Mouse (Mus musculus) E14TG2a.4 (cell line): ENCODE results near the gene Psap.

Experiments used
- H3K27me3 ChIP-seq: 2 replicates; pipeline ENCODE4 v1.6.1; 2014; ENCODE audit warnings: low read length, control low read depth; ENCODE audit not compliant: insufficient read depth
- H3K36me3 ChIP-seq: 2 replicates; pipeline ENCODE4 v1.6.1; 2014; ENCODE audit warnings: low read length, control low read depth; ENCODE audit not compliant: insufficient read depth
- H3K4me1 ChIP-seq: replicated peaks from 2 replicates; pipeline ENCODE4 v1.6.1; 2014; ENCODE audit warnings: low read depth, low read length, control low read depth
- H3K4me3 ChIP-seq: replicated peaks from 2 replicates; pipeline ENCODE4 v1.5.1; 2014; ENCODE audit warnings: mild to moderate bottlenecking, low read length
- H3K9me3 ChIP-seq: 2 replicates; pipeline ENCODE4 v1.6.1; 2014; ENCODE audit warnings: low read length, control low read depth
- CTCF ChIP-seq: conservative IDR thresholded peaks from 2 replicates; pipeline ENCODE4 v1.5.1; 2014; ENCODE audit warnings: low read length
- NANOG ChIP-seq: IDR thresholded peaks from 2 replicates; pipeline ENCODE4 v1.6.1; 2014; ENCODE audit warnings: borderline replicate concordance, low read length, mixed read lengths
- POU5F1 ChIP-seq: IDR thresholded peaks from 2 replicates; pipeline ENCODE4 v1.6.1; 2014; ENCODE audit warnings: low read length, borderline replicate concordance

The Psap gene

DNA sequence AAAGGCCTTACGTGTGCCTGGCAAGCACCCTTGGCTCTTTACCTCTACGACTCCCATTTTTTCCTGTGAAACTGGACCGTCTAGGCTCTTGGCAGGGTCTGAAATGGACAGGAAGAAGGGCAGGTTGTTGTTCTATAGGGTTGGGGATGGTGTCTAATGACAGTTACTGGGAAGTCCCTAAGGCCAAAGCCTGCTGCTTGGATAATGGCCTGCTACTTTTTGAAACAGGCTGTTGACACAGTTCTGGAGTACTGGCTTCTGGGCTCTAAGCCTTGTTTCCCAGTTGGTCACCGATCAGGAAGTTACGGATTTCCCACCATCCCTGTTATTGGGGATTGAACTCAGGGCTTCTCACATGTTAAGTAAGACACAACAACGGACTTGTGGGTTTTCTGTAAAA lies 2.9 kb downstream of the Psap start:
- no peak overlapping the region for H3K4me3 ChIP-seq
- H3K4me1 ChIP-seq = peaks cover 83% of the 10 kb centered on the region
- no peaks in the 10 kb centered on the region for H3K9me3 ChIP-seq
- TF ChIP-seq CTCF = no peak
- TF ChIP-seq NANOG = no peak
- no peak for TF ChIP-seq POU5F1
- H3K27me3 ChIP-seq = peaks cover 3% of the 10 kb centered on the region; the same call in 1 of the 2 replicates
- peaks cover 27% of the 10 kb centered on the region for H3K36me3 ChIP-seq

DNA sequence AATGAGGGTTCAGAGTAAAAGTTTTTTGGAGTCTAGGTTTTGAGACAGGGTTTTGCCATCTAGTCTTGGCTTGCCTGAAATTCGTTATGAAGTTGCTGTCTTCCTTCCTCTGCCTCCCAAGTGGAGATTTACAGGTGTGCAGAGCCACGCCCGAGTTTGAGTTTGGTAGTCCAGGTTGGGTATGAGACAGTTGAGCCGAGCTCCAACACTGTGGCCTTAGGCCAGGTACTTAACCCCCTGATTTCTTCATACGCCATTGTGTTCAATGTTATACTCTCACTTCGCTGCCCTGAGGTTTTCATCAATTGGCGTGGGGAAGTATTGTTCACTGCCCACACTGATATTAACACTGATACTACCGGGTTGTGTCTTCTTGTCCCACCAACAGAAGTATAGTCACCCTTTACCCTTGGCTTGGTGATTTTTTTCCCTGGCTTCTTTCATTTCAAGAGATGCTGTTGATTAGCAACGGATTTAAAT lies 4.2 kb downstream of the Psap start:
- Histone ChIP-seq H3K9me3 (no peaks in the 10 kb centered on the region), H3K4me1 (peaks cover 86% of the 10 kb centered on the region), H3K27me3 (no peaks in the 10 kb centered on the region), H3K36me3 (peaks cover 39% of the 10 kb centered on the region), H3K4me3 (no peak overlapping the region)
- TF ChIP-seq POU5F1 = no peak
- TF ChIP-seq CTCF = no peak

DNA sequence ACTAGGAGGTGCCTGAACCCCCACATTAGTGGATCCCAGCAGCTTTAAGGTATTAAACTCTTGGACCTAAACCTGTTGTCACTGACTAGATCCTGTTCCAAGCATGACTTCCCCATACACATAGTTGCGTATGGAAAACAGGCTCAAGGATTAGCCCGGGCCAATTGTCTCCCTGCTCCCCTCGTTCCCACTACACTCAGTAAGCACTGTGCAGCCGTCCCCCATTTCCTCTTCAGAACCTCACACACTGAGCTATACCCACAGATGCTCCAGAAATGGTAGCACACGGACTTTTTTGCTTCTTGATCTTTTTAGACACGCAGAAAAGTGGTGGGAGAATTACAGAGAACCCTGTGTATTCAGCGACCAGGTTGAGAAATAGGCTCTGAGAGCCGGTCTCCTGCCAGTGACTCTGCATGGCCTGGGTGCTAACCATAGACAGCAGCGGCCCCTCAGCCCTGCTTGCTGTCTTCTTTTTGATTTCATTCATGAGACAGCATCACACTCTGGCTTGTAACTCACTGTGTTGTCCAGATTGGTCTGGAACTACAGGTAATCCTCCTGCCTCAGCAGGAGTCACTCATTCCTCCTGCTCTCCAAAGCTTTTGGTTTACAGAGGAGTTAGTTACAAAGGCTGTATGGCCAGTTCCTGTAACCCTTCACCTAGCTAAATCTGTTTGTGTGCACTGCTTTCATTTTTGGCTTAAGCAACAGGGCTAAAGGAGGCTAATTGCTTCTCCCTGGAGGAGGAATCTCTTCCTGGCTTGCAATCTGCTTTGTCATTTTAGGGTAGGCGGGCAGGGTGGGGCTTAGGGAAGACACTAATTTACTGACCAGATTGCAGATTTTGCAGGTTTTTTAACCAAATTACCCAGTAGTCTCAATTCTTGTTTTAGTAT lies 4.9 kb downstream of the Psap start:
- Histone ChIP-seq H3K4me1 (peaks cover 87% of the 10 kb centered on the region), H3K4me3 (no peak overlapping the region), H3K36me3 (peaks cover 43% of the 10 kb centered on the region), H3K27me3 (no peaks in the 10 kb centered on the region), H3K9me3 (no peaks in the 10 kb centered on the region)
- TF ChIP-seq NANOG (no peak), CTCF (no peak), POU5F1 (no peak)

- Histone ChIP-seq H3K27me3 (no peaks in the 10 kb centered on the region), H3K9me3 (no peaks in the 10 kb centered on the region), H3K4me1 (peaks cover 87% of the 10 kb centered on the region), H3K4me3 (no peak overlapping the region), H3K36me3 (peaks cover 38% of the 10 kb centered on the region)
- TF ChIP-seq POU5F1 (no peak), CTCF (no peak), NANOG (no peak)
Measured at GRCm38 (mm10) chr10:60284248-60284647, 6.8 kb downstream of the Psap start.

DNA sequence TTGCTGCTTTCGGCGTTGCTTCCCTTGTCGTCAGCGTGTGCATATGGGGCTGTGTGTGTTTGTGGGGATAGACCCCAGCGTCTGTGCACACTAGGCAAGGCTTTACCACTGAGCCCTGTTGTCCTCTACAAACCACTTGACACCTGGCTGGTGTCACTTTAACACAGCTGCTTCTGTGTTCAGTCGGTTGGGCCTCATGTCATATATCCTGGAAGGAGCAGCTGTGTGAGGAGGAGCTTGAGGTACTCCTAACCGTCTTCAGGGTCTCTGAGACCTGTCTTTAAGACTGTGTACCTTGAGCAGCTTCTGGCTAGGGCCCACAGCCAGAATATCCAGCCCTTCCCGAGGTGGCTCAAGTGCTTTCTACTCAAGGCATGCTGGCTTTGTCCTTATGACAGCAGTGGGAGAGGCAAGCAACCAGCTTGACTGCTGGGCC lies 7.3 kb downstream of the Psap start:
- Histone ChIP-seq H3K9me3 (no peaks in the 10 kb centered on the region), H3K4me1 (peaks cover 87% of the 10 kb centered on the region), H3K27me3 (no peaks in the 10 kb centered on the region), H3K4me3 (no peak overlapping the region), H3K36me3 (peaks cover 36% of the 10 kb centered on the region)
- TF ChIP-seq POU5F1 (no peak), CTCF (no peak), NANOG (no peak)

DNA sequence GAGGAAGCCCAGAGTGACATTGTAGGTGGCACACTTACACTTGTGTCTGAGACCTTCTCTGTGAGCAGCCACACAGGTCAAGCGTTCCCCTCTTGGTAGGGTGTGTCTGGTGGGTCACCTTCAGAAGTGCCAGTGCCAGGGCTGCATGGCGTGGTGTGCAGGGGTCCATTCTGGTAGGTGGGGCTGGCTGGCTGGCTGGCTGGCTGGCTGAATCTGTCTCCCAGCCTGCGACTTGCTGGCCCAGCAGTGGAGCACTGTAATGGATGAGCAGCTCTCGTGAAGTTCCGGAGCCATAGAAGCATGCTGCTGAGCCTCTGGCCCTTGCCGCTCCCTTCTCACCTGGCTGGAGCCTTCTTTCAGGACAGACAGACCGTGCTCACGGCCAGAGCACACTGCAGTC lies 7.8 kb downstream of the Psap start:
- no peak for TF ChIP-seq POU5F1
- no peak for TF ChIP-seq CTCF
- no peak for TF ChIP-seq NANOG
- Histone ChIP-seq H3K9me3 (no peaks in the 10 kb centered on the region), H3K27me3 (no peaks in the 10 kb centered on the region), H3K4me1 (peaks cover 87% of the 10 kb centered on the region), H3K36me3 (peaks cover 31% of the 10 kb centered on the region), H3K4me3 (no peak overlapping the region)

GRCm38 (mm10) chr10:60285676-60286372 lies 8.4 kb downstream of the Psap start:
- Histone ChIP-seq H3K27me3 (no peaks in the 10 kb centered on the region), H3K36me3 (peaks cover 29% of the 10 kb centered on the region), H3K4me3 (no peak overlapping the region), H3K4me1 (peaks cover 86% of the 10 kb centered on the region), H3K9me3 (no peaks in the 10 kb centered on the region)
- TF ChIP-seq CTCF (no peak), NANOG (no peak), POU5F1 (no peak)

- H3K36me3 ChIP-seq = peaks cover 33% of the 10 kb centered on the region
- H3K4me3 ChIP-seq = no peak overlapping the region
- H3K9me3 ChIP-seq = no peaks in the 10 kb centered on the region
- peaks cover 86% of the 10 kb centered on the region for H3K4me1 ChIP-seq
- H3K27me3 ChIP-seq = no peaks in the 10 kb centered on the region
- TF ChIP-seq POU5F1 = no peak
- no peak for TF ChIP-seq NANOG
- TF ChIP-seq CTCF = no peak
Measured at GRCm38 (mm10) chr10:60286546-60286945, 9.1 kb downstream of the Psap start.
